In genomic region chr14:25365226-25365800, GRCm38 (mm10) we compare ENCODE assay signal across 11 mouse cellular contexts.
DNase-seq lines count a peak whose midpoint lies in the region; ATAC-seq lines count a peak whose summit lies in the region.
"Had no signal": no experiment of that assay in that cellular context is flagged by ENCODE, and none has a peak within 500 bp of the region (broad histone marks: within the 10 kb centered on the region; RNA-seq: fewer than 3 reads in every experiment).

No protein-coding gene starts in this region.

- no peak for ATAC-seq in midbrain, embryonic 11.5 days (ENCODE audit: low FRiP score)

- no peaks in the 10 kb centered on the region; the same call in 1 of the 2 replicates for H3K36me3 ChIP-seq in midbrain, embryonic 11.5 days (ENCODE audit: control insufficient read depth, insufficient read depth, low read length)
- H3K36me3 ChIP-seq in midbrain, embryonic 10.5 days: peaks cover 4% of the 10 kb centered on the region; the same call in 1 of the 2 replicates
- peaks cover 8% of the 10 kb centered on the region; the same call in 1 of the 2 replicates for H3K36me3 ChIP-seq in embryonic facial prominence, embryonic 10.5 days (replicated peaks)
- H3K36me3 ChIP-seq: embryonic facial prominence, embryonic 15.5 days; limb, embryonic 12.5 days had no signal

- H3K27ac ChIP-seq in midbrain, embryonic 11.5 days (ENCODE audit: low read depth, low read length): no peak overlapping the region
- no peak overlapping the region for H3K27ac ChIP-seq in midbrain, embryonic 10.5 days (replicated peaks)
- no peak overlapping the region for H3K27ac ChIP-seq in embryonic facial prominence, embryonic 10.5 days (replicated peaks)
- H3K27ac ChIP-seq: embryonic facial prominence, embryonic 15.5 days; kidney, postnatal 0 days had no signal

- DNase-seq in midbrain, embryonic 11.5 days (ENCODE audit: low spot score, missing footprints): peak; percentile 53
- DNase-seq in midbrain, embryonic 10.5 days (ENCODE audit: low spot score): no peak
- DNase-seq in heart, adult 8-10 months (ENCODE audit: low spot score): peak; percentile 48
- DNase-seq in heart, postnatal 4 days: peak; percentile 70
- DNase-seq in urinary bladder, postnatal 36 days (ENCODE audit: low spot score in 2 of 2): peak; percentile 53 to 65
- no peak for DNase-seq in thymus, postnatal 4 days
- no peak for DNase-seq in embryonic facial prominence, embryonic 10.5 days (ENCODE audit: low spot score)

- H3K27me3 ChIP-seq in midbrain, embryonic 11.5 days (ENCODE audit: control insufficient read depth, insufficient read depth, low read length): no peaks in the 10 kb centered on the region
- no peaks in the 10 kb centered on the region for H3K27me3 ChIP-seq in midbrain, embryonic 10.5 days (ENCODE audit: low read depth, poor library complexity, severe bottlenecking)
- no peaks in the 10 kb centered on the region for H3K27me3 ChIP-seq in embryonic facial prominence, embryonic 10.5 days (replicated peaks; ENCODE audit: low read depth, poor library complexity, severe bottlenecking)
- H3K27me3 ChIP-seq: embryonic facial prominence, embryonic 15.5 days; limb, embryonic 12.5 days had no signal

- no peaks in the 10 kb centered on the region for H3K4me1 ChIP-seq in midbrain, embryonic 11.5 days (ENCODE audit: control insufficient read depth, insufficient read depth, low read length)
- H3K4me1 ChIP-seq in midbrain, embryonic 10.5 days: peaks cover 7% of the 10 kb centered on the region
- peaks cover 3% of the 10 kb centered on the region for H3K4me1 ChIP-seq in embryonic facial prominence, embryonic 10.5 days

- H3K9ac ChIP-seq in midbrain, embryonic 11.5 days (ENCODE audit: low read length): no peak overlapping the region
- H3K9ac ChIP-seq: embryonic facial prominence, embryonic 15.5 days; limb, embryonic 12.5 days had no signal

- no peak overlapping the region for H3K4me2 ChIP-seq in midbrain, embryonic 11.5 days
- H3K4me2 ChIP-seq: embryonic facial prominence, embryonic 15.5 days; limb, embryonic 12.5 days had no signal

- no peaks in the 10 kb centered on the region for H3K9me3 ChIP-seq in midbrain, embryonic 11.5 days (ENCODE audit: control insufficient read depth, low read length)
- no peaks in the 10 kb centered on the region; the same call in 1 of the 2 replicates for H3K9me3 ChIP-seq in midbrain, embryonic 10.5 days (replicated peaks)
- H3K9me3 ChIP-seq in embryonic facial prominence, embryonic 10.5 days: peaks cover 5% of the 10 kb centered on the region; the same call in 1 of the 2 replicates
- H3K9me3 ChIP-seq: embryonic facial prominence, embryonic 15.5 days; limb, embryonic 12.5 days had no signal

- WGBS in midbrain, embryonic 11.5 days: 84% methylated on average over 10 of the region's 10 CpGs
- 87% methylated on average over 10 of the region's 10 CpGs for WGBS in midbrain, embryonic 10.5 days
- WGBS in embryonic facial prominence, embryonic 10.5 days: 85% methylated on average over 10 of the region's 10 CpGs

- no peak overlapping the region for H3K4me3 ChIP-seq in midbrain, embryonic 11.5 days (ENCODE audit: low read depth, low read length)
- no peak overlapping the region for H3K4me3 ChIP-seq in midbrain, embryonic 10.5 days
- no peak overlapping the region for H3K4me3 ChIP-seq in embryonic facial prominence, embryonic 10.5 days
- H3K4me3 ChIP-seq: embryonic facial prominence, embryonic 15.5 days; limb, embryonic 12.5 days; megakaryocyte, embryonic 14.5 days had no signal

Comparison
In these comparisons a context has a peak if more than half of its experiments do, and no peak if none do; other contexts are left out.
1. DNase-seq: peak in midbrain, embryonic 11.5 days (single experiment), heart, adult 8-10 months (single experiment), heart, postnatal 4 days (single experiment) and urinary bladder, postnatal 36 days (2 of 2); none in midbrain, embryonic 10.5 days (single experiment), thymus, postnatal 4 days (single experiment) and embryonic facial prominence, embryonic 10.5 days (single experiment).